Mouse (Mus musculus) frontal cortex, postnatal 14 days (tissue): ENCODE measurements around the gene 0610030E20Rik.

Experiments
- DNase-seq, 2 experiments: peaks; one replicate each; pipeline ENCODE4 v3.0.0; 2022; ENCODE audit warnings: low spot score in 2 of 2

0610030E20Rik gene

GRCm38 (mm10) chr6:72348411-72348810 lies 1.3 kb downstream of the 0610030E20Rik start:
- DNase-seq = no peak

DNA sequence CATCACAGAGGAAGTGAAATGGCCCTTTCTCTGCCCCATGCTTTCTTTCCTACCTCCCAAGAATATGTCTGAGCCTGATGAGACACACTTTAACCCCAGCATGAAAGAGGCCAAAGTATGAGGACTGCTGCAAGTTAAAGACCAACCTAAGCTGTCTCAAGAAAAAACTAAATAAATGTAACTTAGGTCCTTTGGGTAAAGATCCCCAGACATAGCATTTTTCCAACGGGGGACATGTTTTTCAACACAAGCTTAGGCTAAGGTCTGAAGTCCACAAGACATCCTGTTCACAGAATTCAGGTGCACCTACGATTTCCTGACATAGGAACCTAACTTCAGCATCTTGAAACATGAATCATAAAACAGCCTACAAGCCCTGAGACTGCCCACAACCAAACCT lies 3.1 kb downstream of the 0610030E20Rik start:
- no peak for DNase-seq

- no peak for DNase-seq
These were observed 5.7 kb downstream of the 0610030E20Rik start for GRCm38 (mm10) chr6:72352636-72353405.

DNA sequence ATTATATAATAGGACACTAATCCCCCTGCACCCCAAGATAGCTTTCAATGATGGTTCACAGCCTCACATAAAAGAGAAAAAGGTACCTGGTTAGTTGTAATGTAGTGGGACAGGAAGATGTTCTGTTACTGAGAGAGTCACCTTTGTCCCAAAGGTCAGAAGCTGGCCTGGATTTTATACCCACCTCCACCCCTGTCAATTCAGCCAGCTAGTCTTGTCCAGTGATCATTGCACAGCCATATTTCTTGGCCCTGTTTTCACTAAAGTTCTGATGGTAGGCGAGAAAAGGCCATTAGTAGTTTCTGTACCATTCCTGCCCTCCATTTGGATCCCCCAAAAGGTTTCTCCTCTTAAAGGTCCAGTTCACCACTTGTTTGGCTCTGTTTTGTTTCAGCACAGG lies 6.9 kb downstream of the 0610030E20Rik start:
- no peak for DNase-seq

DNA sequence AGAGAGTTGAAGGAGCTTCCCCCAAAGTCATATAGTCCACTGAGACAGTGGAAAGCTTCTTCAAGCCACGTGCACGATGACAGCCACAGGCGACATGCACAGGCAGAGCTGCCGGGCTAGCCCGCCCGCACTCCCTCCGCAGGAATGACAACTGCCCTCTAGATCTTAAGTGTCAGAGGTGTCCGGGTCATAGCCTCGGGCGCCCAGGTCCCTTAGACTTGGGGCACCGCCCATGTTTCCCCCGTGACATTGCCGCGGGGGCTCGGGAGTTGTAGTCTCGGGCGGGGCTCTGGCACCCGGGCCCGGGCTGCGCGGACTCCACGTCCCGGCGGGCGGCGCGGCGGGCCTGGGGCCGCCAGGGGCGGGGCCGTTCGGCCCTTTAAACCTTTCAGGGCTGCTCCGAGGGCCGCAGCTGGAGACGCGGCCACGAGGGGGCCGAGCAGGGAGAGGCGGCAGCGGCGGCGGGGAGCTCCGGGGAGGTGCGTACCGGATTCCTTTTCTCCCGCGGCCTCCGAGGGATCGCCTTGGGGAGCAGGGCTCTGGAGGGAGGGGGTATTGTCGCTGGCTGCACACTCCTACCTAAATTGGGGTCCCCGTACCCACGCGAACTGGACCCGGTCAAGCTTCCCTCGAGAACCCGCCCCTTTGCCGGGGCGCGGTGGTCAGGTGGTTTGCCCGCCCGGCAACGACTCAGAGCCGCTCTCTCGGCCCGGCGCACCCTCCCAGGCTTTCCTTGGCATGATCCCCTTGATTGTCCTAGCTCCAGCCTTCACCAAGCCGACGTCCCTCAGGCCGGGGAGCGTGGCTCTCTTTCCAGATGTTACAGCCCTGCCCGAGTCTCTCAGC lies 8.2 kb downstream of the 0610030E20Rik start, which contains the start of gene Tmem150a:
Gene Tmem150a, plus strand, starts transcription at position 382 of the 846 bp plus-strand sequence.
- DNase-seq = peak; percentile 55 to 65

GRCm38 (mm10) chr6:72356001-72356532 lies 8.9 kb downstream of the 0610030E20Rik start:
- no peak for DNase-seq

GRCm38 (mm10) chr6:72357164-72358079 lies 10.3 kb downstream of the 0610030E20Rik start:
- DNase-seq = no peak

DNA sequence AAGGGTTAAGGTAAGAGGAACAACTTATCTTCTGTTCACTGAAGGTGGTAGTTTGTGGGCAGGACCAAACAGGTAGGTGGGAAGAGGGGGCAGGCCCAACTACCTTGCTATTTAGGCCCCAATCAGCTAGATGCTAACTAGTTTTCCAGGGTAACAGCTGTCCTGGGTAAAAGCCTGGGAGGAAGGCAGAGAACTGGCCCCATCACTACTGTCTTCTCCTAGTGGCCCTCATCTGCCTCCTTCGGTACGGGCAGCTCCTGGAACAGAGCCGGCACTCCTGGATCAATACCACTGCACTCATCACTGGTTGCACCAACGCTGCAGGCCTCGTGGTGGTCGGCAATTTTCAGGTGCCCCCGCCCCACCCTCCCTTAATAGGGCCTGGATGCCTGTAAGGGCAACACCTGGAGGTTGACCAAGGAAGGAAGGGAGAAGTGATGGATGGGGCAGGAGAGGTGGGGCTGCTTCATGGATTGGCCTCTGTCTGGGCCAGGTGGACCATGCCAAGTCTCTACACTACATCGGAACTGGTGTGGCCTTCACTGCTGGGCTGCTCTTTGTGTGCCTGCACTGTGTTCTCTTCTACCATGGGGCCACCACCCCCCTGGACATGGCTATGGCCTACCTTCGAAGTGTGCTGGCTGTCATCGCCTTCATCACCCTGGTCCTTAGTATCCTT lies 11.1 kb downstream of the 0610030E20Rik start:
- no peak for DNase-seq

DNA sequence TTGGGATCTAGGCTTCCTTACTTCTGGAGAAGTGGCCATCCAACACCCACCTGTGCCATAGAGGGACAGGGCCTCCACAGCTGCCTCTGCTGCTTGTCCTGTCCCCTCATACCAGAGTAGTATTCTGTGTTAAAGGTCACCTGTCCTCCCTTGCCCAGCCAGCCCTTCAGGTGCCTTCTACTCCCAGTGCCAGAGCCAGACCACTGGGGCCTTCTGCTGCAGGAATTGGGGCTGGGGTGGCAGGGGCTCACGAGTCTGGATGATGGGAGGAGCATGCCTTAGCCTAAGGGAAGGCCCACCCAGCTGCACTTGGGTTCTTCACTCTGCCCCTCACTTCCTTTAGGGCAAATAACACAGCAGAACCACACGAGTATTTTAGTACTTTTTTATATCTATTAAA lies 12.2 kb downstream of the 0610030E20Rik start:
- no peak for DNase-seq

DNA sequence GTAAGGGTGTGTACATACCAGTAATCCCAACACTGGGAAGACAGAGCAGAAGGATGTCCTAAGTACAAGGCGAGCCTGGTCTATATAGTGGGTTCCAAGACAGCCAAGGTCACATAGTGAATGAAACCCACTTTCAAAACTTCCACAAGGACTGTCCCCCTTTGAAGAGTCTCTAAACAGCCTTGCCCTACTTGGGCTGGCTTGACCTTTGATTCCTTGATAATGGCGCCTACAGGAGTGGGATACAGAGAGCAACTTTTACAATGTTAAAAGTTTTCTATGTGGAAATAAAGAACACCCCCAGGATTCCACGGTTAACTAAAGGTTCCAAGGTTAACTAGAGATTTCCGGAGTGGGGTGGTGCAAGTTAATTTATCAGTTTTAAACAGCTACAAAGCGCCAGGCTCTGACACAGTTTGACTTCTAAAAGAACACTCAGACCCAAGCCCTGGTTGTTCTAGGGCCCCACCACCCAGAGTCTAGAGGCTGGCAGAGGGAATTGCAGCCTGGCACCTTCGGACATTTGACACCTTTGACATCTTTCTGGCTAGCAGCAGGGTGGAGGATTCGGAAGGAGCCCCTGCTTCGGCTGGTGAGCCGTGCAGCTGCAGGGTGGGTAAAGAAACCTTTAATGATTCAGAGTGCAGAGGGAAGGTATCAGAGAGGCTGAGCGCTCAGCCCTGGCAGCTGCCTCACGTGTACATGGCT lies 12.9 kb downstream of the 0610030E20Rik start:
- DNase-seq = no peak

DNA sequence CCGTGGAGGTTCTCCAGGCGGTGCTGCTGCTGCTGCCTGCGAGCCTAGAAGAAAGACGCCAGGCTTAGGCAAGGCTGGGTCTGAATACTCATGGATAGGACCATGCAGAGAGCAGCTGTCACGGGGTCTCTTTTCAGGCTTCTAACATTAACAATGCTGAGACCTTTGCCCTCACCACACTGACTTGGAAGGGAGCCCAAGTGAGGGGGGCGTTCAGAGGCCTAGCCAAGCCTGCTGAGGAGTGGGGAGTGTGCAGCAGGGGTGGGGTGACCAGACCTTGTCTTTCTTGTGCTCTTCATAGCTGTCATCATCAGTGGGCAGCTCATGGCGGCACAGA lies 13.4 kb downstream of the 0610030E20Rik start:
- no peak for DNase-seq

DNA sequence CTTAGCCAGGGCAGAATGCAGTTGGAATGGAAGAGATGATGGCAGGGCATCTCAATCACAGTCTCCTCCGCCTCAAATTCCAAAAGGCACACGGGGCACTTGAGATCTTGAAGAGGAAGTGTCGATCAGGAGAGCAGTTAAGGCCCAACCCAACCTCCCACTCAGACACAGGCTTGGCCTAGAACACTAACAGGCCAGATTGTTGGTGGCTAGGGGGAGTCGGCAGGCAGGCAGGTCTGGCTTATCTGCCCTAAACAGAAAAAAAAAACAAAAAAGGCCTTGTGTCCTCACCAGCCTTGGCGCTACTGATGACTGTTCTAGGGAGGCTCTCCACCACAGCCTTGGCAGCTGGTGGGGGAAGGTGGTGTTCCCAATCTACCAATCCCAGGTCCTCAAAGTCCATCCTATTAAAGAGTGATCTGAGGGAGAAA lies 14.0 kb downstream of the 0610030E20Rik start:
- DNase-seq = no peak

DNA sequence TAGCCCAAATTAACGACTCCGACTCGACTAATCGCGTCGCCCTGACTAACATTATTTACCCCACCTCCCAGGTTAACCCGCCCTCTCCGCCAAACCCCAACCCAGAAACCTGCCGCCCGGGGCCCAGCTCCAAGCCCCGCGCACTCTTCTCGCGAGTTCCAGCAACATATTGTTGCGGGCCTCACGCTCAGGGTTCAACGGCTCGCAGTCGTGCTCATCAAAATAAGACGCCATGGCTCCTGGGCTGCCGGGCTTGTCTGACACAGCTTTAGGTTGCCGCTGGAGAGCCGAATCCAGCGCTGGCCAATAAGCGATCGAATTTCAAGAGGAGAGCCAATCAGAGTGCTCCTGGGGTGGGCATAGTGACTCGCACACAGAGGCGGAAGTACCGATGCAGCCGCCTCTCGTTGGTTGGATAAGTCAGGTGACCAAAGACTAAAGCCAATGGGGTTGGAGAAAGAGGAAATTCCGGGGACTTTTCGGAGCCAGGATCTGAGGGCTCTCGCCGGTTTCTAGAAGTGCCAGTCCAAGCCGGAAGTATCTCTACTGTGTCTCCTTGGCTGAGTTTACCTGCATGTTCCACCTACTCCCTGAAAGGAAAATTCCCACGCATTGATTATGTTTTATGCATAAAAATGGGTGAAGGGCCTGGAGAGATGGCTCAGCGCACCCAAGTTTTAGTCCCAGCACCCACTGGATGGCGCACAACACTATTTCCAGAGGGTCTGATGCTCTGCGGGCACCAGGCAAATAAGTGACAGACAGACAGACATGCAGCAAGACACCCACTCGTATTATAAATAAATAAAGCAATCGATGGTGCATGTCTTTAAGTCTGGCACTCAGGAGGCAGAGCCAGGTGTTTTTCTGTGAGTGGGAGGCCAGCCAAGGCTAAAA lies 15.3 kb downstream of the 0610030E20Rik start:
- DNase-seq = peak; percentile 95 to 97

DNA sequence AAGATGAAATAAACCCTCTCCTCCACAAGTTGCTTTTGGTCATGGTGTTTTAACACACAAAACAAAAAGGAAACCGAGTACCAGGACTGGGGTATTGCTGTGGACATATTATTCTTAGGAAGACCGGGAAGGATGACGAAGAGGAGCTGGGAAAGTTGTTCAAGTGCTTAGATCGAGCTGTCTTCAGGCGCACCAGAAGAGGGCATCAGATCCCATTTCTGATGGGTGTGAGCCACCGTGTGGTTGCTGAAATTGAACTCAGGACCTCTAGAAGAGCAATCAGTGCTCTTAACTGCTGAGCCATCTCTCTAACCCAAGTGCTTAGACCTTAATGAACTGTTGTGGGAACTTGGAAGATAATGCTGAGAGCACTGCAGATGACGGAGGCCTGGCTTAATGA lies 16.9 kb downstream of the 0610030E20Rik start:
- DNase-seq = no peak

DNA sequence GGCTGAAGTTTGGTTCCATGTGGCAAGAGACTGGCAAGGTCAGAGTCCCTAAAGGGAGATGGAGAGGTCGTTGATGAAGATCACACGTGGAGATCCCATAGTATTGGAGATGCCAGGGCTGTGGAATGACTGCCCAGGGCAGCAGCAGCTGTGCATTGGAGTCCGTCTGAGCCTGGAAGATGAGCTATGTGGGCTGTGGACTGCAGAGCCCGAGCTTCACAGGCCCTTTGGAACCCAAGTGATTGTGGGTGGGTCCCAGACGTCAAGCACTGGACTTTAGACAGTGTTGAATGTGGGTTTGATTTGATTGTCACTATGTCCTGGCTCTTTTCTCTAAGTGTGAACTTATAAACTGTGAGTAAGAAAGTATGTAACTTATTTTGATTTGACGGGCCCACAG lies 17.9 kb downstream of the 0610030E20Rik start:
- DNase-seq = no peak

DNA sequence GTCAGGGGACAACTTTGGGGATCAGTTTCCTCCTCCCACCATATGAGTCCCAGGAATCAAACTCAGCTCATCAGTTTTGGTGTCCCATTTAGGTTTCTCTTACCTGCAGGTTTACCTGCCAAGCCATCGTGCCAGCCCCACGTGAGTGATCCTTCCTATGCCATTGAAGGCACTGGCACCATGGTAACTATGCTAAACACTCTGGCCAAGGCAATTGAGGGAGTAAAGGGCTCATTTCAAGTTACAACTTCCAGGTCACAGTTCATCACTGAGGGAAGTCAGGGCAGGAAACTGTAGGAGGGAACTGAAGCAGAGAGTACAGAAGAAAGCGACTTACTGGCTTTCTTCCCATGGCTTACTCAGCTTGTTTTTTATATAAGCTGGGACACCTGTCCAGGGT lies 19.2 kb downstream of the 0610030E20Rik start:
- DNase-seq = no peak

DNA sequence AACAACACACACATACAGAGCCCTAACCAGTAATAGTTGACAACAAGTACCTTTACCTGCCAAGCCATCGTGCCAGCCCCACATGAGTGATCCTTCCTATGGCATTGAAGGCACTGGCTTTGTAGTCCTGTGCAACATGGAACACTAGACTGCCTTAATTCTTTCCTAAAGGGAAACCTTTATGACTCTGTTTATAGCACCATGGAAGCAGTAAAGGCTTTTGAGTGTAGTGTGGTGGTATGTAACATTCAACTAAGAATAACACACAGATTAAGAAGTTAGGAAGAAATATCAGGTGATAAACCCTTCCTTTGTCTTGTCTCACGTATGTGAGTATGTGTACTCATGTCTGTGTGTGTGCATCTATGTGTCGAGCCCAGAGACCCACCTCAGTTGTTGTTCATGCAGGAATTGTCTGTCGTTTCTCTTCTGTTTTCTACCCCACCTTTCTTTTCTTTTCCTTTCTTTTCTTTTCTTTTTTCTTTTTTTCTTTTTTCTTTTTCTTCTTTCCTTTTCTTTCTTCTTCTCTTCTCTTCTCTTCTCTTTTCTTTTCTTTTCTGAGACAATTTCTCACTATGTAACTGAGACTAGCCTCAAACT lies 19.8 kb downstream of the 0610030E20Rik start, which contains the start of gene Rnf181:
Gene Rnf181, minus strand, starts transcription at position 113 of the 600 bp plus-strand sequence.
- DNase-seq = no peak

- DNase-seq = no peak
These were observed 20.4 kb downstream of the 0610030E20Rik start for GRCm38 (mm10) chr6:72367460-72367974.

DNA sequence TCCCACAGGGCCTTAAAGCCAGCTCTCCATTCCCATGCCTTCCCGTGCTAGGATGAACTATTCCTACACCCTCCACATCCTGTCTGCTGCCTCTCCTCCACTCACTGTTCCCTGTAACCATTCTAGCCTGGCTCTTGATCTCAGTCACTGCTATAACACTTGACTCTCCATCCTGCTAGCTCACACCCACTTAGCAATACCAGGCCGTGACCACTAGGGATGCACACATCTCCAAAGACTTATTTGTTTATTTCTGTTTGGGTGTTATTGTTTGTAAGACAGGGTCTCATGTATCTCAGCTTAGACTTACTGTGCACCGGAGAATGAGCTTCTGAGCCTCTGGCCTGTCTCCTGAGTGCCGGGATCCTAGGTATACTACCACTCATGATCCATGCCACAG lies 22.4 kb downstream of the 0610030E20Rik start:
- no peak for DNase-seq
